8 mouse cellular contexts compared by ENCODE assay signal in the genomic region with DNA sequence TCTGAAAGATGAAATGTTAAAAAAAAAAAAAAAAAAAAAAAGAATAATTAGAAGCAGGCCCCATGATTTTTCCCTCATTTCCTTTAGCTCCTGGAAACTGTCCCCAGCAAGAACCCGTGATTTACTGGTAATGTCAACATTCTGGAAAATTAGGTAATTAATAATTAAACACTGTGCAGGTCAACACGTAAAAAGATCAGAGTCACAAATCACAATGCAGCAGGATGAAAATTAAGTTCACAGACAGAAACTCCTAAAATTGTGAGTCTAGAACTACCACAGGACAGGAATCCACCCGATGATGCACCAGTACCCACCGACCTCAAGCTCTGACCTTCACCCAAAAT. TPM values are rescaled to one million over a fixed set of nuclear protein-coding genes. Genes with fewer than 3 reads are reported as not detected.
DNase-seq lines count a peak whose midpoint lies in the region; ATAC-seq and TF ChIP-seq lines count a peak whose summit lies in the region.

No protein-coding gene starts in this region.

- H3K9ac ChIP-seq in heart, embryonic 11.5 days (ENCODE audit: low read depth, low read length): peak overlapping the region; percentile 96
- no peak overlapping the region for H3K9ac ChIP-seq in ES-E14 (ENCODE audit: insufficient read depth, low read depth, low read length, poor library complexity, severe bottlenecking)
- H3K9ac ChIP-seq in liver, embryonic 16.5 days (ENCODE audit: low read depth, low read length): peak overlapping the region; percentile 89

- peak overlapping the region; percentile 91 for H3K4me3 ChIP-seq in heart, embryonic 11.5 days (ENCODE audit: low read depth, low read length)
- H3K4me3 ChIP-seq in ES-E14 (ENCODE audit: insufficient read depth in 1 of 2, low read depth in 1 of 2, low read length in 2 of 2, poor library complexity in 1 of 2, severe bottlenecking in 1 of 2): peak overlapping the region; percentile 90 to 97
- peak overlapping the region; percentile 79 for H3K4me3 ChIP-seq in hindbrain, embryonic 10.5 days
- peak overlapping the region; percentile 87 for H3K4me3 ChIP-seq in liver, embryonic 16.5 days (ENCODE audit: low read depth, low read length)

- 13% methylated on average over 4 of the region's 4 CpGs for WGBS in heart, embryonic 11.5 days (ENCODE audit: insufficient replicate concordance)
- 11% methylated on average over 4 of the region's 4 CpGs for WGBS in hindbrain, embryonic 10.5 days
- 7% methylated on average over 4 of the region's 4 CpGs for WGBS in liver, embryonic 16.5 days (ENCODE audit: insufficient replicate concordance)

- H3K27me3 ChIP-seq in heart, embryonic 11.5 days (ENCODE audit: control insufficient read depth, insufficient read depth, low read length): no peaks in the 10 kb centered on the region
- H3K27me3 ChIP-seq in hindbrain, embryonic 10.5 days (ENCODE audit: insufficient read depth, poor library complexity, severe bottlenecking): no peaks in the 10 kb centered on the region
- H3K27me3 ChIP-seq in liver, embryonic 16.5 days (ENCODE audit: control insufficient read depth, insufficient read depth, low read depth, low read length): peaks cover 8% of the 10 kb centered on the region

- no peak for ATAC-seq in heart, embryonic 11.5 days (replicated peaks; ENCODE audit: insufficient number of reproducible peaks, low FRiP score, low TSS enrichment)
- ATAC-seq in liver, embryonic 16.5 days (ENCODE audit: low read depth): no peak

- H3K36me3 ChIP-seq in heart, embryonic 11.5 days (ENCODE audit: control insufficient read depth, insufficient read depth, low read length): no peaks in the 10 kb centered on the region
- no peaks in the 10 kb centered on the region; the same call in 1 of the 2 replicates for H3K36me3 ChIP-seq in ES-E14 (ENCODE audit: control insufficient read depth, insufficient read depth, low read length, poor library complexity, severe bottlenecking)
- H3K36me3 ChIP-seq in hindbrain, embryonic 10.5 days: no peaks in the 10 kb centered on the region; the same call in 1 of the 2 replicates
- H3K36me3 ChIP-seq in liver, embryonic 16.5 days (ENCODE audit: control insufficient read depth, insufficient read depth): no peaks in the 10 kb centered on the region

- peak overlapping the region; percentile 83 for H3K4me2 ChIP-seq in heart, embryonic 11.5 days
- H3K4me2 ChIP-seq in liver, embryonic 16.5 days (ENCODE audit: low read depth, low read length): peak overlapping the region; percentile 86

- H3K27ac ChIP-seq in heart, embryonic 11.5 days (ENCODE audit: low read depth, low read length): peak overlapping the region; percentile 94
- no peak overlapping the region; the same call in 1 of the 2 replicates for H3K27ac ChIP-seq in ES-E14 (ENCODE audit: insufficient read depth, low read depth, low read length, poor library complexity, severe bottlenecking)
- H3K27ac ChIP-seq in hindbrain, embryonic 10.5 days: no peak overlapping the region
- peak overlapping the region; percentile 98 for H3K27ac ChIP-seq in liver, embryonic 16.5 days (ENCODE audit: low read length)

- no peak for DNase-seq in heart, adult 9 months (ENCODE audit: low spot score in 2 of 2)
- no peak for DNase-seq in ES-E14 (ENCODE audit: low read depth, low spot score)
- no peak for DNase-seq in hindbrain, embryonic 10.5 days (ENCODE audit: low spot score)
- no peak for DNase-seq in Muller cell, postnatal 12 days (ENCODE audit: inconsistent ontology term)
- DNase-seq in right cerebral cortex, adult 2 months (ENCODE audit: low spot score in 2 of 2): no peak
- DNase-seq in cerebellum, adult 9-10 months: no peak

- no peaks in the 10 kb centered on the region for H3K9me3 ChIP-seq in heart, embryonic 11.5 days (replicated peaks; ENCODE audit: control insufficient read depth, low read length)
- H3K9me3 ChIP-seq in ES-E14 (ENCODE audit: control insufficient read depth, insufficient read depth, low read depth, low read length): no peaks in the 10 kb centered on the region
- no peaks in the 10 kb centered on the region for H3K9me3 ChIP-seq in hindbrain, embryonic 10.5 days
- no peaks in the 10 kb centered on the region for H3K9me3 ChIP-seq in liver, embryonic 16.5 days (replicated peaks; ENCODE audit: control insufficient read depth, low read length)

- peaks cover 22% of the 10 kb centered on the region for H3K4me1 ChIP-seq in heart, embryonic 11.5 days (ENCODE audit: control insufficient read depth, insufficient read depth, low read length)
- H3K4me1 ChIP-seq in ES-E14 (ENCODE audit: control insufficient read depth in 2 of 2, insufficient read depth in 2 of 2, low read length in 2 of 2, poor library complexity in 1 of 2): peaks cover 3 to 7% of the 10 kb centered on the region in 2 experiments
- H3K4me1 ChIP-seq in hindbrain, embryonic 10.5 days (replicated peaks): peaks cover 39% of the 10 kb centered on the region
- peaks cover 41% of the 10 kb centered on the region for H3K4me1 ChIP-seq in liver, embryonic 16.5 days (ENCODE audit: control insufficient read depth, low read depth, low read length)

- in situ Hi-C loops in ES-E14 (cut with MboI; ENCODE audit: low sequenced_read_pairs in 2 of 2, unreplicated experiment in 2 of 2): no loop called here

TF ChIP-seq in ES-E14, 5 proteins besides CTCF, POLR2A, EP300 and RAD21:
- TF ChIP-seq MAFK (IDR thresholded peaks at IDR 0.05; ENCODE audit: insufficient read depth, low read depth, low read length) (no peak), ZC3H11A (IDR thresholded peaks at IDR 0.05; ENCODE audit: borderline replicate concordance, low read depth, low read length) (no peak), ZNF384 (IDR thresholded peaks at IDR 0.05; ENCODE audit: low read depth, low read length) (no peak), CHD2 (IDR thresholded peaks at IDR 0.05; ENCODE audit: low read depth, low read length) (no peak), HCFC1 (IDR thresholded peaks at IDR 0.05; ENCODE audit: borderline replicate concordance, insufficient read depth, low read length) (no peak)

RNA-seq across cellular contexts. Expression of a gene that starts 2.5 kb away (rescaled TPM):
- polyA plus RNA-seq in heart, embryonic 11.5 days (2014; fragmentation: Nextera tagmentation; extraction: Ambion mirVana): 9.6 and 16.8 TPM in 2 replicates
- total RNA-seq in ES-E14 (2012; rRNA removed): 22.2 and 23.2 TPM in 2 replicates
- polyA plus RNA-seq in hindbrain, embryonic 10.5 days (2016; fragmentation: Nextera tagmentation; extraction: Ambion mirVana): 7.9 and 8.2 TPM in 2 replicates
- 7.1 and 7.8 TPM in 2 replicates for polyA plus RNA-seq in liver, embryonic 16.5 days (2015; fragmentation: Nextera tagmentation; extraction: Ambion mirVana)

RNA-seq across cellular contexts. Expression of a gene that starts 11.9 kb away (rescaled TPM):
- 14.1 and 20.0 TPM in 2 replicates for polyA plus RNA-seq in heart, embryonic 11.5 days (2014; fragmentation: Nextera tagmentation; extraction: Ambion mirVana)
- total RNA-seq in ES-E14 (2012; rRNA removed): 5.1 and 5.2 TPM in 2 replicates
- polyA plus RNA-seq in hindbrain, embryonic 10.5 days (2016; fragmentation: Nextera tagmentation; extraction: Ambion mirVana): 13.0 and 13.7 TPM in 2 replicates
- 0.49 and 0.78 TPM in 2 replicates for polyA plus RNA-seq in liver, embryonic 16.5 days (2015; fragmentation: Nextera tagmentation; extraction: Ambion mirVana)

Comparison
In these comparisons a context has a peak if more than half of its experiments do, and no peak if none do; other contexts are left out.
1. H3K27ac ChIP-seq: peak in heart, embryonic 11.5 days (single experiment) and liver, embryonic 16.5 days (single experiment); none in ES-E14 (single experiment) and hindbrain, embryonic 10.5 days (single experiment).
2. Peak in every context shown above with its lines, with median percentiles within 50 percentile points of each other: H3K4me3 ChIP-seq.